14 mouse cellular contexts compared by ENCODE assay signal in the genomic region with DNA sequence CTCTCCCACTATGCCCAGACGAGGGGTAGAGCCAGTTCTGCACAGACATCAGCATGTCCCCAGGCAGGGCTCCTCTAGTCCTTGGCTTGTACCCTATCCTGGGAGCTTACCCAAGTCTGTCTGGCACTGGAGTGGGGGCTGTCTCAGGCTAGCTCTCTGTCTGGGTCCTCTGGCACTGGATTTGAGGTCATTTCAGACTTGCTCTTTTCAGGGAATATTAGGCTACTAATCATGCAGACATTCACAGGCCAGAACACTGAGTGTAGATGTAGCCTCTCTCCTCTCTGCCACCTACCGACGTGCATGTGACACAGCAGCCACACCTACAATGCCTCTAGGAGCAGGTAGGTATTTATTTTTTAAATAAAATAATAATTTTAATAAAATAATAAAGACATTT. TPM values are rescaled to one million over a fixed set of nuclear protein-coding genes. Genes with fewer than 3 reads are reported as not detected.
A peak's percentile ranks its signal among the peaks of the same experiment; 100 is the strongest.
DNase-seq lines count a peak whose midpoint lies in the region; ATAC-seq and TF ChIP-seq lines count a peak whose summit lies in the region.
"Had no signal": no experiment of that assay in that cellular context is flagged by ENCODE, and none has a peak within 500 bp of the region (broad histone marks: within the 10 kb centered on the region; RNA-seq: fewer than 3 reads in every experiment).

No protein-coding gene starts in this region.

- H3K27ac ChIP-seq in hindbrain, postnatal 0 days, result no peak overlapping the region
- H3K27ac ChIP-seq in hindbrain, embryonic 14.5 days, result no peak overlapping the region
- no peak overlapping the region for H3K27ac ChIP-seq in liver, embryonic 14.5 days
- no peak overlapping the region for H3K27ac ChIP-seq in cortical plate, adult 2 months (ENCODE audit: insufficient read depth, low read length)
- H3K27ac ChIP-seq: forebrain, embryonic 15.5 days; liver, embryonic 13.5 days; macrophage had no signal

- peak; percentile 56 for DNase-seq in adrenal gland, adult 2 months
- no peak for DNase-seq in adrenal gland, postnatal 4 days (ENCODE audit: low spot score in 2 of 2)
- DNase-seq in hindbrain, postnatal 0 days (ENCODE audit: low spot score), result no peak
- no peak for DNase-seq in hindbrain, embryonic 14.5 days (ENCODE audit: low spot score)
- DNase-seq in liver, embryonic 14.5 days (ENCODE audit: low read depth in 3 of 3, low spot score in 3 of 3), result no peak
- DNase-seq in liver, result no peak
- DNase-seq: cerebellum, adult 11 months; heart, postnatal 14 days; liver, embryonic 13.5 days had no signal

- TF ChIP-seq POLR2A in cortical plate, adult 2 months (IDR thresholded peaks at IDR 0.05; ENCODE audit: extremely low read depth, insufficient read depth, low read length), result no peak

- WGBS in hindbrain, postnatal 0 days, result 68% methylated on average over 3 of the region's 3 CpGs
- 58% methylated on average over 3 of the region's 3 CpGs for WGBS in hindbrain, embryonic 14.5 days
- 42% methylated on average over 3 of the region's 3 CpGs for WGBS in liver, embryonic 14.5 days (ENCODE audit: insufficient replicate concordance)

- no peaks in the 10 kb centered on the region for H3K27me3 ChIP-seq in hindbrain, postnatal 0 days (ENCODE audit: insufficient read depth, low read length)
- no peaks in the 10 kb centered on the region for H3K27me3 ChIP-seq in hindbrain, embryonic 14.5 days (ENCODE audit: control insufficient read depth, insufficient read depth, low read length)
- no peaks in the 10 kb centered on the region for H3K27me3 ChIP-seq in liver, embryonic 14.5 days (ENCODE audit: control insufficient read depth, insufficient read depth, low read length)
- H3K27me3 ChIP-seq: forebrain, embryonic 15.5 days; liver, embryonic 13.5 days had no signal

- no peaks in the 10 kb centered on the region for H3K36me3 ChIP-seq in hindbrain, postnatal 0 days (ENCODE audit: insufficient read depth, low read length)
- no peaks in the 10 kb centered on the region for H3K36me3 ChIP-seq in hindbrain, embryonic 14.5 days (replicated peaks; ENCODE audit: control insufficient read depth, insufficient read depth)
- no peaks in the 10 kb centered on the region for H3K36me3 ChIP-seq in liver, embryonic 14.5 days (replicated peaks; ENCODE audit: control insufficient read depth, insufficient read depth, low read depth)
- H3K36me3 ChIP-seq: forebrain, embryonic 15.5 days; liver, embryonic 13.5 days had no signal

- no peak overlapping the region for H3K4me2 ChIP-seq in hindbrain, postnatal 0 days (ENCODE audit: low read depth, low read length)
- no peak overlapping the region for H3K4me2 ChIP-seq in hindbrain, embryonic 14.5 days (replicated peaks)
- no peak overlapping the region for H3K4me2 ChIP-seq in liver, embryonic 14.5 days (ENCODE audit: low read depth)
- H3K4me2 ChIP-seq: forebrain, embryonic 15.5 days; liver, embryonic 13.5 days had no signal

- no peak overlapping the region for H3K9ac ChIP-seq in hindbrain, postnatal 0 days (replicated peaks; ENCODE audit: low read length)
- H3K9ac ChIP-seq in hindbrain, embryonic 14.5 days, result no peak overlapping the region
- no peak overlapping the region for H3K9ac ChIP-seq in liver, embryonic 14.5 days (replicated peaks)
- H3K9ac ChIP-seq: forebrain, embryonic 15.5 days; liver, embryonic 13.5 days had no signal

- no peaks in the 10 kb centered on the region for H3K9me3 ChIP-seq in hindbrain, postnatal 0 days (ENCODE audit: low read length)
- no peaks in the 10 kb centered on the region for H3K9me3 ChIP-seq in hindbrain, embryonic 14.5 days (ENCODE audit: control insufficient read depth, low read length)
- no peaks in the 10 kb centered on the region for H3K9me3 ChIP-seq in liver, embryonic 14.5 days (ENCODE audit: control insufficient read depth, low read length)
- H3K9me3 ChIP-seq: forebrain, embryonic 15.5 days; liver, embryonic 13.5 days had no signal

- ATAC-seq in hindbrain, postnatal 0 days, result no peak
- ATAC-seq in hindbrain, embryonic 14.5 days (ENCODE audit: low FRiP score), result no peak
- no peak for ATAC-seq in liver, embryonic 14.5 days (ENCODE audit: insufficient read depth)
- no peak for ATAC-seq in erythroid progenitor cell, adult 5-6 weeks (replicated peaks; ENCODE audit: low FRiP score, poor library complexity, severe bottlenecking)
- ATAC-seq: forebrain, embryonic 15.5 days; inflammation-experienced regulatory T-cells, adult 6 months had no signal

- H3K4me1 ChIP-seq in hindbrain, postnatal 0 days (ENCODE audit: insufficient read depth, low read length), result no peaks in the 10 kb centered on the region
- no peaks in the 10 kb centered on the region for H3K4me1 ChIP-seq in hindbrain, embryonic 14.5 days (replicated peaks; ENCODE audit: control insufficient read depth, insufficient read depth, low read length)
- H3K4me1 ChIP-seq in liver, embryonic 14.5 days (replicated peaks; ENCODE audit: control insufficient read depth in 2 of 2, insufficient read depth in 2 of 2, low read length in 1 of 2), result no peaks in the 10 kb centered on the region; a peak in 1 of 4 replicates
- H3K4me1 ChIP-seq in cortical plate, adult 2 months (ENCODE audit: control insufficient read depth, insufficient read depth, low read length), result no peaks in the 10 kb centered on the region
- H3K4me1 ChIP-seq: forebrain, embryonic 15.5 days; liver, embryonic 13.5 days had no signal

- no peak overlapping the region for H3K4me3 ChIP-seq in hindbrain, postnatal 0 days (ENCODE audit: low read length)
- H3K4me3 ChIP-seq in hindbrain, embryonic 14.5 days (replicated peaks; ENCODE audit: low read length), result no peak overlapping the region
- no peak overlapping the region for H3K4me3 ChIP-seq in liver, embryonic 14.5 days (ENCODE audit: insufficient read depth in 1 of 2, low read depth in 2 of 2, low read length in 2 of 2)
- no peak overlapping the region for H3K4me3 ChIP-seq in cortical plate, adult 2 months (ENCODE audit: insufficient read depth, low read length)
- H3K4me3 ChIP-seq: forebrain, embryonic 15.5 days; liver, embryonic 13.5 days had no signal

- no peak for TF ChIP-seq EP300 in liver, embryonic 14.5 days (IDR thresholded peaks at IDR 0.05; ENCODE audit: low read depth)

- TF ChIP-seq CTCF in hindbrain, postnatal 0 days (IDR thresholded peaks at IDR 0.05; ENCODE audit: low read depth), result peak; percentile 32
- peak; percentile 21; the same call in 1 of the 2 replicates for TF ChIP-seq CTCF in liver, embryonic 14.5 days (IDR thresholded peaks at IDR 0.05; ENCODE audit: low read depth)
- 0 out of 2 replicates have a peak, but pooled peaks have one; percentile 4 for TF ChIP-seq CTCF in cortical plate, adult 2 months (IDR thresholded peaks at IDR 0.05; ENCODE audit: extremely low read depth, insufficient read depth, low read length)

RNA-seq across cellular contexts. Expression of a gene that starts 53.3 kb away (rescaled TPM):
- 100 to 1,000 TPM in 1 of 2 experiments, 10 to 100 TPM in 1; 55.2 to 220 TPM for total RNA-seq in adrenal gland, adult 2 months (2021)
- polyA plus RNA-seq in adrenal gland, adult 2 months (2012; rRNA removed), result 26.2 and 55.2 TPM in 2 replicates
- total RNA-seq in adrenal gland, postnatal 4 days (2021), result 10 to 100 TPM; 28.9 to 41.4 TPM
- 54.6 and 57.0 TPM in 2 replicates for total RNA-seq in hindbrain, postnatal 0 days (2014; rRNA removed)
- 69.1 and 71.9 TPM in 2 replicates for polyA plus RNA-seq in hindbrain, postnatal 0 days (2015; fragmentation: Nextera tagmentation; extraction: Ambion mirVana)
- 88.1 and 89.3 TPM in 2 replicates for polyA plus RNA-seq in hindbrain, embryonic 14.5 days (2014; fragmentation: Nextera tagmentation; extraction: Ambion mirVana)
- polyA plus RNA-seq in liver, embryonic 14.5 days (2012; rRNA removed), result 30.5 and 39.2 TPM in 2 replicates
- 59.2 and 63.4 TPM in 2 replicates for polyA plus RNA-seq in liver, embryonic 14.5 days (2014; fragmentation: Nextera tagmentation; extraction: Ambion mirVana)
- 74.8 and 90.6 TPM in 2 replicates for polyA plus RNA-seq in cortical plate, adult 2 months (2012; rRNA removed)
- 6.7 and 8.3 TPM in 2 replicates for total RNA-seq in erythroid progenitor cell, adult 5-6 weeks (2015; ENCODE audit: low replicate concordance)
- total RNA-seq in erythroid progenitor cell, adult 5-6 weeks (2017; ENCODE audit: low replicate concordance), result 5.6 and 8.9 TPM in 2 replicates
